Mouse (Mus musculus): ENCODE measurements around the gene Serpinb6e. TPM values are rescaled to one million over a fixed set of nuclear protein-coding genes. Genes with fewer than 3 reads are reported as not detected.

Gene Serpinb6e
- polyA plus RNA-seq (2012): not detected in 2 replicates

DNA sequence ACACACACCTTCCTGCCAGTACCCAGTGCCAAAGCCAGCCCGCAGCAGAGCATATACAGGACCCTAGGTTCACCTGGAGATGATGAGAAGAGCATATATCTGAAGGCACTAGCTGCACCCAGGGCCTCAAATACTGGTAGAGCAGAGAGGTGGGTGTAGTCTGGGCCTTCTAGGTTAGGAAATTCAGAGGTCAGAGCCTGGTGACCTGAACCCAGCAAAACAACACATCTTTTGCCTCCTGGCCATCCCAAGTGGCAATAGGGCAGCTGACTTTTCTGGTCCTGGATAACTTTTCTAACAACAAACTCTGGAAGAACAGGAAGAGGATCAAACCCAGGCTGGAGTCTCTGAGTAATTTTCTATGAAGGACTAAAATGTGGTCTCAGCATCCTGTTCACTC lies at the start of gene Serpinb6e:
Gene Serpinb6e (minus strand): TSS at position 101 of the 400 bp plus-strand sequence.
- no peaks in the 10 kb centered on the region for H3K27me3 ChIP-seq (ENCODE audit: control insufficient read depth)
- TF ChIP-seq GATA1 (IDR thresholded peaks at IDR 0.05; ENCODE audit: low read length) (no peak), TAL1 (IDR thresholded peaks at IDR 0.05; ENCODE audit: low read length) (no peak)
- H3K4me3 ChIP-seq (replicated peaks): no peak within 1 kb of the TSS
- H3K9me3 ChIP-seq (ENCODE audit: control insufficient read depth, low read length): no peaks in the 10 kb centered on the region
- no peaks in the 10 kb centered on the region for H3K36me3 ChIP-seq (ENCODE audit: control insufficient read depth)
- H3K4me1 ChIP-seq (ENCODE audit: control insufficient read depth): no peaks in the 10 kb centered on the region

DNA sequence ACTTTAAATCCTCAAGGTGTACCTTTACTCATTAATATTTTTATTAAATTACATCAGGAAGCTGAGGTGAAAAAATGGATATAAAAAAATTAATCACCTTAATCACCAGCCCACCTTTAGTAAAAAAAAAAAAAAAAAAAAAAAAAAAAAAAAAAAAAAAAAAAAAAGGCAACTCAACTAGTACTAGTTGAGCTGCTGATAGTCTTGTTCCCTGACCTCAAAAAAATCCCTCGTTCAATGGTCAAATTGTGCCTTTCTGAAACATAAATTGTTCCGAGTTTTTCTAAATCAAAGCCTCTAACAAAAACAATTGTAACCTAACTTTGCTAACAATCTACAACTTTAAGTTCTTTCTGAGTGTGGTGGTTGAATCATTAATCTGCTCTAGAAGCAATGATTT lies 12.5 kb downstream of the Serpinb6e start:
- no peak overlapping the region for H3K4me3 ChIP-seq (replicated peaks)
- no peaks in the 10 kb centered on the region for H3K4me1 ChIP-seq (ENCODE audit: control insufficient read depth)
- no peaks in the 10 kb centered on the region for H3K27me3 ChIP-seq (ENCODE audit: control insufficient read depth)
- TF ChIP-seq TAL1 (IDR thresholded peaks at IDR 0.05; ENCODE audit: low read length) (no peak), GATA1 (IDR thresholded peaks at IDR 0.05; ENCODE audit: low read length) (no peak)
- H3K9me3 ChIP-seq (ENCODE audit: control insufficient read depth, low read length): no peaks in the 10 kb centered on the region
- no peaks in the 10 kb centered on the region for H3K36me3 ChIP-seq (ENCODE audit: control insufficient read depth)

DNA sequence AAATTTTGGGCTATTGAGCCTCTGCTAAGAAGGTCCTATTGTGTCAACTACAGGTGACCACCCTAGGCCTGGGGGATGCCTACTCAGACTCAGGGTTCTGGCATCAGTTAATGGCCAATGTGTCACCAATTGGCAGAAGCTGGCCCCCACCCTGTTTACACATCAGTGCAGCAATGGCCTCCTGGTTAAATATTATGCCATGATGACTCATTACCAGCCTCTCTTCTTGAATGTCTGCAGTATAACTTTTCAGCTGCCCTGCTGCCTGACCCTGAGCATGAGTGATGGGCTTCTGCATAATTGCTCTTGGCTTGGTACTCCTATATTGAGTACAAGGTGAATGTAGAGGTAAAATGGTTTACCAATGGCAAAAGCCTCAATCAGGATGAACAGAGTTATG lies 19.8 kb downstream of the Serpinb6e start:
- TF ChIP-seq GATA1 (IDR thresholded peaks at IDR 0.05; ENCODE audit: low read length): no peak
- no peak for TF ChIP-seq TAL1 (IDR thresholded peaks at IDR 0.05; ENCODE audit: low read length)
- Histone ChIP-seq H3K4me3 (replicated peaks) (no peak overlapping the region), H3K4me1 (ENCODE audit: control insufficient read depth) (no peaks in the 10 kb centered on the region), H3K36me3 (ENCODE audit: control insufficient read depth) (no peaks in the 10 kb centered on the region), H3K27me3 (ENCODE audit: control insufficient read depth) (no peaks in the 10 kb centered on the region), H3K9me3 (ENCODE audit: control insufficient read depth, low read length) (no peaks in the 10 kb centered on the region; the same call in 1 of the 2 replicates)

DNA sequence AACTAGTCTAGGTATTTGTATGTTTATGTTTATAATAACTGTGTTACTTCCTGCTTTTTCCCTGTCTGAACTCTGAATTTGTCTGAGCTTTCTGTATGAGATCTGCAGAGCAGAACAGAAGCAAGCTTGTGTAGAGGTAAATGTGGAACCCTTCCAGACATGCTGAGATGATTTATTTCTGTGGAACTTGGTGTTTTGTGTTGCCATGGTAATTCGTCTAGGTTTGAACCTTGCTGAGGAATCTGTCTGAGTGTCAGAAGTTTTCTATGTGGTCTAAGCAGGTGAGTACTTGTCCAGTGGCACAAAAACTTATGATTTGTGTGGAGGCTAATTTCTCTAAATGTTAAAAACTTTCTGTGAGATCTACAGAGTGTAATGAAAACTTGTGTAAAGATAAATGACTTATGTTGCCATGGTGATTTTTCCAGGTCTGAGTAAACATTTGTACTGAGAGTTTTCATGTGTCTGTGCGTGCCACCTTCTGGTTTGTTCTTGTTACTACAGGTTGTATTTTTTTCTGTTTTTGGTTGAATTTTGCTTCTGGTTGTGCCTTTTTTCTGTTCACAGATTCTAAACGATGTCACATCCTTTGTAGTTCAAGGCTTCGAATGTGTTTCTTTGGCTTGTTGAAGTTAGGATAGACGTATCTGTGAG lies 21.6 kb downstream of the Serpinb6e start:
- Histone ChIP-seq H3K9me3 (ENCODE audit: control insufficient read depth, low read length) (no peaks in the 10 kb centered on the region; the same call in 1 of the 2 replicates), H3K4me1 (ENCODE audit: control insufficient read depth) (no peaks in the 10 kb centered on the region), H3K36me3 (ENCODE audit: control insufficient read depth) (no peaks in the 10 kb centered on the region), H3K4me3 (replicated peaks) (no peak overlapping the region), H3K27me3 (ENCODE audit: control insufficient read depth) (no peaks in the 10 kb centered on the region)
- TF ChIP-seq GATA1 (IDR thresholded peaks at IDR 0.05; ENCODE audit: low read length): no peak
- TF ChIP-seq TAL1 (IDR thresholded peaks at IDR 0.05; ENCODE audit: low read length): no peak

Other genes with a start within 250 kb of the Serpinb6e start
- not detected in 2 replicates for gene Serpinb6d, start 182.0 kb downstream of the Serpinb6e start, polyA plus RNA-seq (2012)
- not detected in 2 replicates for gene Serpinb6c, start 62.3 kb upstream of the Serpinb6e start, polyA plus RNA-seq (2012)
- gene Nqo2, start 121.3 kb upstream of the Serpinb6e start, polyA plus RNA-seq (2012): 0.08 TPM in 1 of 2 replicates, not detected in the other
- gene Ripk1, start 159.0 kb upstream of the Serpinb6e start, polyA plus RNA-seq (2012): 0.17 and 0.29 TPM in 2 replicates
- gene Serpinb6a, start 159.4 kb upstream of the Serpinb6e start, polyA plus RNA-seq (2012): 0.44 and 0.81 TPM in 2 replicates
- 0.17 and 0.67 TPM in 2 replicates for gene Bphl, start 194.2 kb upstream of the Serpinb6e start, polyA plus RNA-seq (2012)
- gene Tubb2a, start 234.6 kb upstream of the Serpinb6e start, polyA plus RNA-seq (2012): 6.1 and 9.8 TPM in 2 replicates

Data from erythroblast, embryonic 14.5 days (primary cell).